Mouse (Mus musculus) heart, adult 9 months (tissue): ENCODE measurements at regions not wholly inside any gene's neighbourhood (a gene's known extent, or its start where the extent isn't known, plus 50 kb on each side); places are given as distances from the start of the nearest gene placed in this dataset.
"Not testable (repeated sequence)": the region's sequence is repeated elsewhere in the genome, so short reads cannot be mapped to it uniquely, and the experiment has no call there.

Experiments used
- DNase-seq, 2 experiments: peaks; one replicate each; pipeline ENCODE4 v3.0.0; 2022; ENCODE audit warnings: low spot score in 2 of 2

- not testable (repeated sequence) for DNase-seq
Observed at GRCm38 (mm10) chr12:20802027-20802426, 188.2 kb upstream of the Asap2 start.

- not testable (repeated sequence) for DNase-seq
Observed at GRCm38 (mm10) chr12:20805466-20805865, 184.8 kb upstream of the Asap2 start.

DNA sequence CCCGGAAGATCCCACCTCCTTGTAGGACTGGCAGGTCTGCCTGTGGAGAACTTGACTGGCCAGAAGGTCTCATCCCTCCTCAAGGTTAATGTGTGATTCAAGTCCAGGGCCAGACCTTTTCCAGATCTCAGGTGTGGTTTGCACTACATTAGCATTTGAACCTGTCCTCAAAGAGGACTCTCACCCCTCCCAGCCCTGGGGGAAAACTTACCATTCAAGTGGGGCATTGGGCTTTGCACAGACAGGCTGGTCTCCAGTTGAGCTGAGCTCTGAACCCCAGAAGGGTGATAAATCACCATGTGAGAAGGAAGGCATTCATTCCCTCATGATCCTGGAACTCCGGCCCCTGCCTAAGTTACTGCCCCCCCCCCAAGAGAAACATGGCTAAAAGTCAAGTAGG lies 183.6 kb upstream of the Asap2 start:
- DNase-seq: no peak

- DNase-seq: not testable (repeated sequence)
Observed at GRCm38 (mm10) chr12:20813836-20814235, 176.4 kb upstream of the Asap2 start.

DNA sequence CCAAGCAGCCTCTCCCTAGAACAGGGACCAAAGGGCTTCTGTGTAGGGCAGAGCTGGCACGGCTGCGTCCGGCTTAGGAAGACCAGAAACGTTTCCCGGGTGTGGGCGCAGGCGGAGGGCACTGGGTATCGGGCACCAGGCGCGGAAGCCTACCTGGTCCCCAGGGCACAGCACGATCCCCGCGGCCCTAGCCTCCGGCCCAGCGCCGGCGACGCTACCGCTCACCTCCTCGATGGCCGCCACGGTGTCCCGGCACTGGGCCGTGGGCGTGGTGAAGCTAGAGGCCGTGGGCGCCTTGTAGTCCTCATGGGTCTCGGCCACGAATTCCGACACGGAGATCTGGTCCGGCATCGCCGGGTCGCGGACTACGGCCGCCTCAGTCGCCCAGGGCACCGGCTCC lies 175.1 kb upstream of the Asap2 start:
- DNase-seq: not testable (repeated sequence)

DNA sequence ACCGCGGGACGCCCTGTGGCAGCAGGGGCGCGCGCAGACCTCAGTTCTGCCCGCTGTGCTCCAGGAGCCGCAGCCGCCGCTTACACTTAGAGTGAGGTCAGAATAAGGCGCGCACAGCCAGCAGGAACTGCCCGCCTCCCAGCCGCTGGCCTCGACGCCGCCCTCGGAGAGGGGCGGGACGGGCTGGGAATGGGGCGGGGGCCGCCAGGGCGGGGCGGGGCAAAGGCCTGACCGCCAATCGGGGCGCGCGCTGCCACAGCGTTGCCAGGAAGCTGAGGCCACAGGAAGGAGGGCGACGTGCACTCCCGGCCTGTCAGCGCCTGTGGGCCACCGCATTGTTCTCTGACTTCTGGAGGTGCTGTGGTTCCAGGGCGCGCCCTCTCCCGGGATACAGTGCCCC lies 174.7 kb upstream of the Asap2 start:
- peak; percentile 67 to 73 for DNase-seq

- not testable (repeated sequence) for DNase-seq
Observed at GRCm38 (mm10) chr12:20843661-20844320, 146.5 kb upstream of the Asap2 start.

GRCm38 (mm10) chr12:20844873-20845272 lies 145.4 kb upstream of the Asap2 start:
- peak in 1 of 2 experiments; percentile 9 for DNase-seq

- no peak for DNase-seq
Observed at GRCm38 (mm10) chr12:20845297-20845696, 145.0 kb upstream of the Asap2 start.

GRCm38 (mm10) chr12:20884104-20884503 lies 106.2 kb upstream of the Asap2 start:
- not testable (repeated sequence) for DNase-seq

DNA sequence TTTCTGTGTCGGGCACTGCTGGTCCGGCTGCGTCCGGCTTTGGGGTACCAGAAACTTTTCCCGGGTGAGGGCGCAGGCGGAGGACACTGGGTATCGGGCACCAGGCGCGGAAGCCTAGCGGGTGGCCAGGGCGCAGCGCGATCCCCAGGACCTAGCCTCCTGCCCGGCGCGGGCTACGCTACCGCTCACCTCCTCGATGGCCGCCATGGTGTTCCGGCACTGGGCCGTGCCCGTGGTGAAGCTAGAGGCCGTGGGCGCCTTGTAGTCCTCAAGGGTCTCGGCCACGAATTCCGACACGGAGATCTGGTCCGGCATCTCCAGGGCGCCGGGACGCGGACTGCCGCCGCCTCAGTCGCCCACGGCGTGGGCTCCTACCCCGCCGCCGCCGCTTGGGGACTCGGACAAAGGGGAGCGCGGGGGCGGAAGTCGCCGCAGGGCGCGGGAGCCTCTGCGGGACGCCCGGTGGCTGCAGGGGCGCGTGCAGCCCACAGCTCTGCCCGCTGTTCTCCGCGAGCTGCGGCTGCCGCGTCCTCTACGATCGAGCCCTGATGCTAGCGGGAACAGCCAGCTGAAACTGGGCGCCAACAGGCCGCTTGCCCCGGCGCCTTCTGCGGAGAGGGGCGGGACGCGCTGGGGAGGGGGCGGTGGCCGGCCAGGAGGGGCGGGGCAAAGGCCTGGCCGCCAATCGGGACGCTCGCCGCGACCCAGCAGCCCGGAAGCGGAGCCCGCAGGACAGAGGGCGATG lies 69.4 kb upstream of the Asap2 start:
- peak; percentile 51 to 67 for DNase-seq

- DNase-seq: not testable (repeated sequence)
Observed at GRCm38 (mm10) chr12:20921398-20922023, 68.7 kb upstream of the Asap2 start.

- not testable (repeated sequence) for DNase-seq
Observed at GRCm38 (mm10) chr12:20928966-20929365, 61.3 kb upstream of the Asap2 start.
